Mouse (Mus musculus) 3134 (cell line): ENCODE measurements around the gene Zbtb32.

ENCODE experiments used
- DNase-seq: peaks from one replicate; pipeline ENCODE4 v3.0.0-alpha.2; 2011; ENCODE audit warnings: low spot score; ENCODE audit not compliant: insufficient read length; ENCODE audit errors: extremely low read depth

Gene Zbtb32

DNA sequence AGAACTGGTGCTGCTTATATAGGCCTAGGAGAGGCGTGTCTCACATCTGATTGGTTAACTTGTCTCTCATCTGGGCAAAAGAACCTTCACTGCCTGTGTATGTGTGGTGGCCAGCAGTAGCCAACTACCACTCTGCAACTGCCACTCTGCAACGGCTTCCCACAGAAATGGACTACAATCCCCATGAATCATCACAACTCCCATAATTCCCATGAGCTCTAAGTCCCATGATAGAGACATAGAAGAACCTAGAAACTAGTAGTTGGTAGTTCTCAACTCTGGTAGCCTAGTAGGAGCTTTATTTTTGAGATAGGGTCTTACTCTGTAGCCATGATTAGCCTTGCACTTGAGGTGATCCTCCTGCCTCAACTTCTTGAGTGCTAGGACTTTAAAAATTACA, 48.8 kb downstream of the Zbtb32 start:
- DNase-seq, result no peak

DNA sequence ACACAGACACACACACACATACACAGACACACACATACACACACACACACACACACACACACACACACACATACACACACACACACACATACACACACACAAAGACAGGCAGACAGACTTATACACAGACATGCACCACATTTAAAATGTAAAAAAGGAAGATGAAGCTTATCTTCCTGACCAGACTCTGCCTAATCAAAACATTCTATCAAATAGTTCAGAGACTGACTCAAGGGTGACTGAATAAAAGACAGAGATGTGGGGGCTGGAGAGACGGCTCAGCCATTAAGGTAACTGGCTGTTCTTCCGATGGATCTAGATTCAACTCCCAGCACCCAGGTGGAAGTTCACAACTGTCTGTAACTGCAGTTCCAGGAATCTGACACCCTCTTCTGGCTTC, 54.4 kb downstream of the Zbtb32 start:
- DNase-seq, result no peak

DNA sequence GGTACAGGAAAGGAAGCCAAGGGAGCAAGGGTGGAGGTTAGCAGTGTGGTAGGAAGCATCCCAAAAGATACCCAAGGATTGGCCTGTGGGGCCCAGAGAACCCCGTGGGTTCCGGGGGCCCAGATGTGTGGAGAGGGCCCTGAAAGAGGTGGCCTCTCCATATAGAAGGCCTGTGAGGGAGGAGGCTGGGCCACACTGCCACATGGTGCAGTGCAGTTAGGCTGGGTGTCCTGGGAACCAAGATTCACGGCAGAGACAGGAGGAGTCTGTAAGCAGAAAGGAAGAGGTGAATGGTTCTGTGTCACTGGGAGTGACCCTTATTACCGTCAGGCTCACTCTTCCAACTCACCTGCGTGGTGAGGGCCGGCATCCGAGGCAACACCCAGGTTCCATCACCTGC, 58.1 kb downstream of the Zbtb32 start:
- no peak for DNase-seq
